Mouse (Mus musculus) limb, embryonic 11.5 days (tissue): Measurements from ENCODE around the gene Fhl2. TPM values are rescaled to one million over a fixed set of nuclear protein-coding genes. Genes with fewer than 3 reads are reported as not detected.

Source experiments
- ATAC-seq: fragments of 200-750 bp; cut with Nextera tagmentation; 2 replicates; pipeline ENCODE4 v1.8.0; 2017; ENCODE audit warnings: low read depth; ENCODE audit not compliant: insufficient number of reproducible peaks, low FRiP score, low TSS enrichment
- DNase-seq: peaks from one replicate; pipeline ENCODE4 v3.0.0-alpha.2; 2015; ENCODE audit warnings: low spot score
- H3K27ac ChIP-seq: fragments of 300-500 bp; sonication (generic); replicated peaks from 2 replicates; pipeline ENCODE4 v1.5.1; 2014; ENCODE audit warnings: low read depth, mild to moderate bottlenecking, low read length
- H3K27me3 ChIP-seq: fragments of 300-500 bp; sonication (generic); 2 replicates; pipeline ENCODE4 v1.6.1; 2014; ENCODE audit warnings: mild to moderate bottlenecking, low read length, mixed read lengths; ENCODE audit not compliant: control insufficient read depth, insufficient read depth
- H3K36me3 ChIP-seq: fragments of 300-500 bp; sonication (generic); 2 replicates; pipeline ENCODE4 v1.6.1; 2014; ENCODE audit warnings: mild to moderate bottlenecking, low read length, moderate library complexity, mixed read lengths; ENCODE audit not compliant: control insufficient read depth, insufficient read depth
- H3K4me1 ChIP-seq: fragments of 300-500 bp; sonication (generic); 2 replicates; pipeline ENCODE4 v1.6.1; 2014; ENCODE audit warnings: low read length, mixed read lengths; ENCODE audit not compliant: control insufficient read depth, insufficient read depth
- H3K4me2 ChIP-seq: fragments of 300-500 bp; sonication (generic); 2 replicates; pipeline ENCODE4 v1.6.1; 2014; ENCODE audit warnings: low read depth, mild to moderate bottlenecking, moderate library complexity; ENCODE audit not compliant: severe bottlenecking
- H3K4me3 ChIP-seq: fragments of 300-500 bp; sonication (generic); 2 replicates; pipeline ENCODE4 v1.5.1; 2014; ENCODE audit warnings: low read depth, low read length
- H3K9ac ChIP-seq: fragments of 300-500 bp; sonication (generic); 2 replicates; pipeline ENCODE4 v1.6.1; 2014; ENCODE audit warnings: mild to moderate bottlenecking, low read length
- H3K9me3 ChIP-seq: fragments of 300-500 bp; sonication (generic); 2 replicates; pipeline ENCODE4 v1.6.1; 2016; ENCODE audit warnings: low read length; ENCODE audit not compliant: control insufficient read depth
- WGBS: fragments of 180-500 bp; shearing (Covaris S2); extraction: QIAGEN DNeasy Blood & Tissue Kit; methylation state at CpG from one replicate; pipeline ENCODE4 v1.1.7; 2014; 5-methylcytosine and 5-hydroxymethylcytosine counted together
- polyA plus RNA-seq: library from polyadenylated mRNA; unstranded; fragments of >200 nt; fragmentation: Nextera tagmentation; extraction: Ambion mirVana; gene quantifications from 2 replicates; pipeline ENCODE4 v1.2.1, GENCODE M21; 2014

Gene Fhl2
- polyA plus RNA-seq, 1 experiment from 2014 or later, result 8.6 TPM

DNA sequence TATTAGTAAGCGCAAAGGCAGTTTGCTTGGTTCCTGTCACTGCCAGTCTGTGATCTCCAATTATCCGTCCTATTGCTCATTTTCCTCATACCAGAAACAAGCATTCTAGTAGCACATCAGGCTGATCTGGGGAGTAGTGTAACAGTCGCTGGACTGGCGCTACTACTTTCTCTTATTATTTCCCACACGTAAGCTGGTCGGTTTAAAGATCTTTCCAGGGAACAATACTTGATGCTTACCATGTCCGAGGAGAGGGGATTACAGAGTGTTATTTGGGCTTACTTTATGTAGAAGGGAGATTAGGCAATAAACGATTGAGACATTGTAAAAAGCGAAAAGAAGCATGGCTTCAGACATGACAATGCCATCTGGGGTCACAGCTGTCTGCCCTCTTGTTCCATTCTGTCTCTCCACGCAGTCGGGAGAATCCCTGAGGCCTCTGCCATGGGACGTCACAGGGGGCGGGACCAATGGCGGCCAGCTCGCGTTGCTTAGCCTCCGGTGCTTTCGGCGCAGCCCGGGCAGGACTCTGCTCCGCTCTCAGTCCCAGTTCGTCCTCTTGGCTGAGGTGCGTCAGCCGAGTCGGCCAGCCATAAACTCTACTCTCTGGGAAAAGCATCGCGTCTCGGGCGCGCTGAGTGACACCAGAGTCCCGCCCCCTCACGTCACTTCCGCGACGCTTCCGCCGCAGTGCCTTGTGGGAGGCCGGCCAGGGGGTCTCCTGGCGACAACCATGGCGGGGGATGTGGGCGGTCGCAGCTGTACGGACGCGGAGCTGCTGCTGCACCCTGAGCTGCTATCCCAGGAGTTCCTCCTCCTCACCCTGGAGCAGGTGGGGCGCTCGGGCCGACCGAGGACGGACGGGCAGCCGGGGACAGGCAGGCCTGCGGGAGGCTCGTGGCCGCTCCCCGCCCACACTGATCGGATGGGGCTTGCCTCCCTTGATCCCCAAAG lies 98.5 kb downstream of the Fhl2 start, which contains the start of the genes Tgfbrap1 and AI597479:
TSS of gene Tgfbrap1 (minus strand) at position 607 of the 954 bp plus-strand sequence.
TSS of gene AI597479 (plus strand) at position 680 of the 954 bp plus-strand sequence.
- Histone ChIP-seq H3K4me1 (no peaks in the 10 kb centered on the region), H3K9me3 (no peaks in the 10 kb centered on the region), H3K27me3 (no peaks in the 10 kb centered on the region), H3K4me2 (peak within 1 kb of the TSS; percentile 64), H3K9ac (peak within 1 kb of the TSS; percentile 91), H3K27ac (peak within 1 kb of the TSS; percentile 98), H3K36me3 (no peaks in the 10 kb centered on the region), H3K4me3 (peak within 1 kb of the TSS; percentile 82)
- DNase-seq (peak; percentile 97), ATAC-seq (peak; percentile 94)
- WGBS, result 1% methylated on average over 57 of the region's 57 CpGs

DNA sequence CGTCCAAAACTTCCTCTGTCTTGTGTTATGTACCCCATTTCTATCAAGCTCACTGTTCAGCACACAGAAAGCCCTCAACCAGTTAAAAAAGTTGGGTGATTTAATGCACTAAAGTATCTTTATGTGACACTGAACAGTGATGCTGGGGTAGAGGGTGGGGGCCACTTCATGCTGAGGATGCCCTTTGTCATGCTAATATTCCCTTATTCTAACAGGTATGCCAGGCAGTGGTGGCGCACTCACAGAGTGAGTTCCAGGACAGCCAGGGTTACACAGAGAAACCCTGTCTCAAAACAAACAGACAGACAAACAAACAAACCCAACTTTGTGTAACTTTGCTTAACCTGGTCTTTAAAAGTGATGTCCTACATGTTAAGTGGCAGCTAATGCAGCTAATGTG lies 102.6 kb downstream of the Fhl2 start:
- Histone ChIP-seq H3K27me3 (no peaks in the 10 kb centered on the region), H3K4me1 (peaks cover 4% of the 10 kb centered on the region; the same call in 1 of the 2 replicates), H3K27ac (no peak overlapping the region), H3K4me2 (no peak overlapping the region), H3K9ac (no peak overlapping the region), H3K9me3 (no peaks in the 10 kb centered on the region), H3K36me3 (no peaks in the 10 kb centered on the region), H3K4me3 (no peak overlapping the region)
- ATAC-seq (no peak), DNase-seq (no peak)
- WGBS, result 88% methylated on average over 2 of the region's 2 CpGs

DNA sequence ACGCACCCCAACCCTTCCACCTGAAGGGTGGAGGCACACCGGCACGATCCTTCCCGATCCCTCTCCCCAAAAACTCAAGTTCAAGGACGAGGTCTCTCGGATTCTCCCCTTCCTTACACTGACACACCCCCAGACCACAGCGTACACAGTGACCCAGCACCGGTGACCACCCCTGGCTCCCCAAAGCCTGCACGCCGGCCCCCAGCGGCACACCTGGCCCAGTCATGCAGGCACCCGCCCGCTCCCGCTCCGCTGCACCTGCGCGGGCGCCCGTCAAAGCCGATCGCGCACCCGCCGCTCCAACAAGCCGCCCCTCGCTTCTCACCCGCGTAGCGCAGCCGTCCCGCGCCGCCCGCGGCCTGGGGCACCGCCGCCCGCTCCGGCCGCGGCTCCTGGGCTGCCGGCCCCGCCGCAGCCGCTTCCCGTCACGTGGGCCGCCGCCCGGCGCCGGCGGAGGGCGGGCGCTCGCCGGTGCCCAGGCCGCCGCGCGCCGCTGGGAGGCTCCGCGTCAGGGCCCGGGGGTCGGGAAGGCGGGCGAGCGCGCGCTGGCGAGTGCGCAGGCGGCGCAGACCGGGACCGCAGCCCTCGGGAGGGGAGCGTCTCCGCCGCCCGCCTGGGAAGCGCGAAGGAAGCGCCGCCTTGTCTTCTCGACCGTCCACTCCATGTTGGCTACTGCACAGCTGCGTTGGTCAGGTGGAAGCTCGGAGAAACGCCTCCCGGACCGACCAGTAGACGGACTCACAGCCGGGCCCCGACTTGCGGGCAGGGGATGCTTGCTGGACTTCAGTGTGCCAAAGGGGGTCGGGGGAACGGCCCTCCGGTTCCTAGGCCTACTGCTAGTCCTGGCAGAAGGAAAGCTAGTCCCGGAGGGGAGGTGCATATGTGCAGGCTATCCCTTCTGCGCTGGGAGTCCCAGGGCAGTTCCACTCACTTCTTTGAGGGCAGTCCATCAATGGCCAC lies 104.4 kb downstream of the Fhl2 start:
- Histone ChIP-seq H3K27me3 (no peaks in the 10 kb centered on the region), H3K4me2 (peak overlapping the region; percentile 91), H3K27ac (0 out of 2 replicates have a peak overlapping the region, but pooled peaks have one; percentile 45), H3K9ac (peak overlapping the region; percentile 82), H3K9me3 (no peaks in the 10 kb centered on the region), H3K4me3 (peak overlapping the region; percentile 70), H3K4me1 (peaks cover 4% of the 10 kb centered on the region; the same call in 1 of the 2 replicates), H3K36me3 (no peaks in the 10 kb centered on the region)
- peak; percentile 75 for DNase-seq
- ATAC-seq, result peak; percentile 81
- WGBS, result under 1% methylated on average over 87 of the region's 102 CpGs

DNA sequence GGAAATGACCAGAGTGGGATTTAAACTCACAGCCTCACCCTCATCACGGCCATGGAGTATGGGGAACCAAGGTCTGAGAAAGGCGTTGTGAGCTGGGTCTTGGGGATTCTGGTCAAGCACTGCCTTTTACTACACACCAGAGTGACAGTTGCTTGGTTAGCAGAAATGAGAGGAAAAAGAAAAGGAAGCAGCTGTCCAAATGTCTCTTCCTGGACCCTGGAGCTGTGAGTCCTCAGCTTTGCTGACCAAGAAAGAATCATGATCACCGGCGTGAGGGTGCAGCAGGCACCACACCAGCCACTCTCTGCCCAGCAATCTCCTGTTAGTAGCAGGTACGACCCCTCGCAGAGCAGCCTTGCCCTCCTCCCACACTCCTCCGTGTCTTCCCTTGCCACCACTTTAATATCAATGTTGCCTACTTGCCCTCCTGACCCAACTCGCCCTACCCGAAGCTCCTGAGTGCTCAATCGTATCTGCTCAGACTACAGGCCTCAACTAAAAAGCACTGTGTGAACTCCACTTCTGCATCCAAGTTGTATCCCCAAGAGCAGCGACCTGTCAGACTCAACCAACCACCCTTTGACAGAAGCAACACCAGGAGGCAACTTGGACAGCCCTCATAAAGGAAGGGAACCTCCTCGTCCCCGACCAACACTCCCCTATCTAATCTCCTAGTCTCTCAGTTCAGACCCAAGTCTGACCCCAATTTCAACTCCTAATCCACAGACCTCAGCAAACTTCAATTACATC lies 105.3 kb downstream of the Fhl2 start:
- Histone ChIP-seq H3K4me1 (peaks cover 4% of the 10 kb centered on the region; the same call in 1 of the 2 replicates), H3K27me3 (no peaks in the 10 kb centered on the region), H3K27ac (no peak overlapping the region), H3K9ac (peak overlapping the region; percentile 82), H3K4me3 (peak overlapping the region; percentile 70), H3K36me3 (no peaks in the 10 kb centered on the region), H3K9me3 (no peaks in the 10 kb centered on the region), H3K4me2 (peak overlapping the region; percentile 91)
- no peak; the same call in 1 of the 2 replicates for ATAC-seq
- DNase-seq, result peak; percentile 22
- 49% methylated on average over 13 of the region's 13 CpGs for WGBS

DNA sequence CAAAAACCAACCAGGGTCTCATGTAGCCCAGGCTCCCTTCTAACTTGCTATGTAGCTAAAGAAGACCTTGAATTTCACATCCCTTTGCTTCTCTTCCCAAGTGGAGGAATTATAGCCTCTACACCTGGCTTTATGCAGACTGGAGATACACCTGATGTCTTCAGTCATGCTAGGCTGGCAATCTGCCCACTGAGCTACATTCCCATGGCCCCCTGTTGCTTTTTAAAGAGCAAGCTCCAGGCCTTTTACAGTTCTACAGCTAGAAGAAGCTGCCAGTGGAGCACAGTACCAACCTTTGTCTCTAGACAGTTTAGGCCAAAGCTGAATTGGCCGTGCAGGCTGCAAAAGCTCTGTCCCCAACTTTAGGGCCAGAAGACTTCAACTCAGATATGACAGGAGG lies 106.4 kb downstream of the Fhl2 start:
- DNase-seq (no peak), ATAC-seq (no peak)
- Histone ChIP-seq H3K9ac (no peak overlapping the region), H3K27me3 (no peaks in the 10 kb centered on the region), H3K27ac (no peak overlapping the region), H3K4me1 (peaks cover 4% of the 10 kb centered on the region; the same call in 1 of the 2 replicates), H3K4me2 (no peak overlapping the region), H3K9me3 (no peaks in the 10 kb centered on the region), H3K36me3 (no peaks in the 10 kb centered on the region), H3K4me3 (no peak overlapping the region)
- WGBS, result 80% methylated on average over 1 of the region's 1 CpGs

DNA sequence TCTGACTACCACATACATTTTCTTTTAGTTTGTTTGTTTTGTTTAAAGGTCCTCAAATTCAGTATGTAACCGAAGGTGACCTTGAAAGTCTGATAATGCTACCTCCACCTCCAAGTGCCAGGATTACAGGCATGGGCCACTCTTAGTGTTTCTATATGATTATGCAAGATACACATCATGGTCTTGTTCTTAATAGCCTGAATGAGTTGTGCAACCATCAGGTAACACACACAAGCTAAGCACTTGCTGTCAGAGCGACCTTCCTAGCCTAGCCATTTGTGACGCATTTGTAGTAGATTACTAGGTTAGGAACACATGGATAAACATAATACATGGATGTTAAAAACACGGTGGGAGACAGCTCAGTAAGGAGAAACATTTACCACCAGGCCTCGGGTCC lies 113.8 kb downstream of the Fhl2 start:
- H3K27ac ChIP-seq, result no peak overlapping the region
- no peak overlapping the region for H3K4me2 ChIP-seq
- H3K4me1 ChIP-seq, result no peaks in the 10 kb centered on the region
- H3K9ac ChIP-seq, result no peak overlapping the region
- H3K9me3 ChIP-seq, result no peaks in the 10 kb centered on the region
- DNase-seq (no peak), ATAC-seq (no peak)
- H3K4me3 ChIP-seq, result no peak overlapping the region
- WGBS, result 90% methylated on average over 5 of the region's 5 CpGs
- no peaks in the 10 kb centered on the region for H3K27me3 ChIP-seq
- peaks cover 4% of the 10 kb centered on the region; the same call in 1 of the 2 replicates for H3K36me3 ChIP-seq

DNA sequence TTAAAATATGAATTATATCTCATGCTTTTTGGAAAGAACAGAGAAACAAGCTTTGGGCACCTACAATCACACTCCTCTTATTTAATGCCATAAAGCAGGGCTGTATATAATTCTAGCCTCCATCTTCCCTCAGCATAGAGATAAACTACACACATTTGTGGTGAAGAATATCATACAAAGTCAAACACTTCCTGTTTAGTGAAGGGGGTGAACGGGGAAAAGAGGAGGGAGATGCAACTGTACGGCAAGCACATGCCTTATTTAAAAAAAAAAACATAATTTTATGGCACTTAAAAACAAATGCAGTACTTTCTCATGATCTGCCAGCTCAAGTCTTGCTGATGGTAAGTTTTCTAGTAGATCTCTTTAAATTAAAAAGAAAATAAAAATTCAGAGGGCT lies 118.7 kb downstream of the Fhl2 start:
- Histone ChIP-seq H3K9ac (no peak overlapping the region), H3K4me2 (no peak overlapping the region), H3K4me1 (no peaks in the 10 kb centered on the region), H3K27ac (no peak overlapping the region), H3K4me3 (no peak overlapping the region), H3K36me3 (0 out of 2 replicates have a peak, but pooled peaks cover 2% of the 10 kb centered on the region), H3K27me3 (no peaks in the 10 kb centered on the region), H3K9me3 (no peaks in the 10 kb centered on the region)
- no peak for DNase-seq
- WGBS, result 96% methylated on average over 2 of the region's 2 CpGs
- no peak for ATAC-seq
